Mouse (Mus musculus): ENCODE results near the gene Grb14.

DNA sequence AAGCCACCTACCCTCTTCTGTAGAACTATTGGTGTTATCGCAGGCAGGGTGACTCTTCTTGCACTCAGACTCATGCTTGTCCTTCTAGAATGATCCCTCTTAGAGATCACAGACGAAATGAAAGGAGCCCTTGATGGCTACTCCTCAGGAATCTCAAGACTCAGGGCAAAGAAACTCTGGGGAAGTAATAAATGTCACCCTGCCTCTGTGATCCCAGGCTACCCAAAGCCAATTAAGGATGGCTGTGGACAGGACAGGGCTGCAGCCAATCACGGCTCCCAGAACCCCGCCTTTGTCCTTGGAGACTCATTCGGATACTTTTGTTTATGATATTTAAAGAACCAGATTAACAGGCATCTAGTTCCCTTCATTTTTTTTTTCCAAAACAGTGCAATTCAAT, 49.2 kb downstream of the Grb14 start:
- TF ChIP-seq POLR2A (IDR thresholded peaks at IDR 0.05; ENCODE audit: borderline replicate concordance, low read depth, low read length) (no peak), CTCF (IDR thresholded peaks at IDR 0.05; ENCODE audit: low read depth, low read length) (no peak)
